16 mouse cellular contexts compared by ENCODE assay signal in the genomic region with DNA sequence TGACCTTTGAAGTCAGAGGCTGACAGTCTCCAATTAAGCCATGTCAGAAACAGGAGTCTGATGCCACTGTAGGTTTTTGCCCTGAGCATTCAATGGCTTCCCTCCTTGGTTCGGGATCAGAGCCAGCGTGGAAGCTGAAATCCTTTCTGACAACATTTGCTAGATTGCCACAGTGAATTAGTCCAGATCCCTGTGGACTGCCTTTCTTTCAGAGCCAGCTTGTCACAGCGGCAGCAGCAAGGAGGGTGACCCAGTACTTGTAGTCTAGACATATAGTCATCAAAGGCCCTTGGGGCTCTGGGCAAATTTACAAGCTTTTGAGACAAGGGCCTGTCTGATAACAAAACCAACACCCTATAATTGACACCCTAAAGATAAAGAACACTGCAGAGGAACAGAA.
DNase-seq lines count a peak whose midpoint lies in the region; ATAC-seq and TF ChIP-seq lines count a peak whose summit lies in the region.
"Had no signal": no experiment of that assay in that cellular context is flagged by ENCODE, and none has a peak within 500 bp of the region (broad histone marks: within the 10 kb centered on the region; RNA-seq: fewer than 3 reads in every experiment).

No protein-coding gene starts in this region.

- H3K4me1 ChIP-seq in heart, embryonic 14.5 days (ENCODE audit: control insufficient read depth in 2 of 2, insufficient read depth in 2 of 2, low read length in 2 of 2), result peaks cover 20 to 53% of the 10 kb centered on the region in 2 experiments
- peaks cover 0 to 6% of the 10 kb centered on the region in 2 experiments; a peak in 2 of 4 replicates for H3K4me1 ChIP-seq in MEL (ENCODE audit: control insufficient read depth in 1 of 2, insufficient read depth in 2 of 2, low read length in 2 of 2)
- peaks cover 45% of the 10 kb centered on the region for H3K4me1 ChIP-seq in hindbrain, embryonic 13.5 days (replicated peaks)
- no peaks in the 10 kb centered on the region for H3K4me1 ChIP-seq in thymus, adult 2 months (replicated peaks; ENCODE audit: control insufficient read depth, insufficient read depth, low read length)
- no peaks in the 10 kb centered on the region for H3K4me1 ChIP-seq in kidney, adult 2 months (ENCODE audit: control insufficient read depth, insufficient read depth, low read length)
- H3K4me1 ChIP-seq: stomach, embryonic 15.5 days had no signal

- peak overlapping the region in 1 of 2 experiments; percentile 8; a peak in 1 of 4 replicates for H3K4me3 ChIP-seq in heart, embryonic 14.5 days (ENCODE audit: control insufficient read depth in 1 of 2, insufficient read depth in 1 of 2, low read depth in 1 of 2, low read length in 2 of 2)
- no peak overlapping the region for H3K4me3 ChIP-seq in MEL (ENCODE audit: control insufficient read depth in 1 of 2, insufficient read depth in 1 of 2, low read depth in 2 of 2, low read length in 2 of 2)
- no peak overlapping the region for H3K4me3 ChIP-seq in hindbrain, embryonic 13.5 days
- H3K4me3 ChIP-seq in thymus, adult 2 months (ENCODE audit: control insufficient read depth, insufficient read depth, low read length), result no peak overlapping the region
- no peak overlapping the region for H3K4me3 ChIP-seq in kidney, adult 2 months (ENCODE audit: insufficient read depth, low read depth, low read length)
- H3K4me3 ChIP-seq: gastrocnemius, adult 2 months; layer of hippocampus, adult 2 months; midbrain, embryonic 12.5 days; neural tube, embryonic 13.5 days; stomach, embryonic 15.5 days had no signal

- H3K4me2 ChIP-seq in heart, embryonic 14.5 days (ENCODE audit: low read length), result peak overlapping the region; percentile 38
- no peak overlapping the region for H3K4me2 ChIP-seq in hindbrain, embryonic 13.5 days
- H3K4me2 ChIP-seq: liver, embryonic 11.5 days; midbrain, embryonic 12.5 days; neural tube, embryonic 13.5 days; stomach, embryonic 15.5 days had no signal

- no peaks in the 10 kb centered on the region for H3K36me3 ChIP-seq in heart, embryonic 14.5 days (ENCODE audit: control insufficient read depth, insufficient read depth, low read length)
- H3K36me3 ChIP-seq in MEL (ENCODE audit: control insufficient read depth in 1 of 2, insufficient read depth in 2 of 2, low read length in 2 of 2), result no peaks in the 10 kb centered on the region; a peak in 1 of 4 replicates
- H3K36me3 ChIP-seq in hindbrain, embryonic 13.5 days, result no peaks in the 10 kb centered on the region
- H3K36me3 ChIP-seq in thymus, adult 2 months (ENCODE audit: control insufficient read depth, insufficient read depth, low read length), result no peaks in the 10 kb centered on the region
- H3K36me3 ChIP-seq in kidney, adult 2 months (ENCODE audit: control insufficient read depth, insufficient read depth, low read length), result no peaks in the 10 kb centered on the region
- H3K36me3 ChIP-seq: midbrain, embryonic 12.5 days; neural tube, embryonic 13.5 days; stomach, embryonic 15.5 days had no signal

- TF ChIP-seq EP300 in MEL (IDR thresholded peaks at IDR 0.05; ENCODE audit: low read depth in 1 of 2, low read length in 2 of 2), result no peak

- no peaks in the 10 kb centered on the region for H3K27me3 ChIP-seq in heart, embryonic 14.5 days (ENCODE audit: control insufficient read depth, insufficient read depth, low read length)
- H3K27me3 ChIP-seq in MEL (ENCODE audit: control insufficient read depth in 1 of 2, insufficient read depth in 2 of 2, low read length in 2 of 2), result no peaks in the 10 kb centered on the region
- H3K27me3 ChIP-seq in hindbrain, embryonic 13.5 days, result no peaks in the 10 kb centered on the region
- no peaks in the 10 kb centered on the region for H3K27me3 ChIP-seq in thymus, adult 2 months (ENCODE audit: control insufficient read depth, insufficient read depth, low read length)
- no peaks in the 10 kb centered on the region for H3K27me3 ChIP-seq in kidney, adult 2 months (replicated peaks; ENCODE audit: control insufficient read depth, insufficient read depth, low read length)
- H3K27me3 ChIP-seq: midbrain, embryonic 12.5 days; stomach, embryonic 15.5 days had no signal

- intact Hi-C loops in heart, postnatal 25 days (cut with DNase I), result no loop called here

- WGBS in heart, embryonic 14.5 days, result 7% methylated on average over 3 of the region's 3 CpGs
- WGBS in hindbrain, embryonic 13.5 days, result 19% methylated on average over 3 of the region's 3 CpGs
- WGBS in thymus, adult 2 months, result 93% methylated on average over 3 of the region's 3 CpGs
- 78% methylated on average over 3 of the region's 3 CpGs for WGBS in kidney, adult 2 months

- TF ChIP-seq POLR2A in MEL (IDR thresholded peaks at IDR 0.05; ENCODE audit: control insufficient read depth in 1 of 2, insufficient read depth in 1 of 2, low read depth in 1 of 2, low read length in 2 of 2, poor library complexity in 1 of 2), result no peak
- TF ChIP-seq POLR2A in thymus, adult 2 months (IDR thresholded peaks at IDR 0.05; ENCODE audit: control insufficient read depth, extremely low read depth, insufficient read depth, low read length, poor library complexity), result no peak
- TF ChIP-seq POLR2A in kidney, adult 2 months (IDR thresholded peaks at IDR 0.05; ENCODE audit: low read depth, low read length), result no peak

- DNase-seq in cerebellum, postnatal 25 days, result peak; percentile 33 to 41
- DNase-seq in cerebellum, adult 9-11 months, result no peak
- no peak for DNase-seq in heart, postnatal 25 days (ENCODE audit: low spot score)
- peak; percentile 10 for DNase-seq in MEL (ENCODE audit: low read depth, low spot score)
- DNase-seq in thymus, adult 2 months, result no peak
- DNase-seq in kidney, adult 2 months, result no peak
- DNase-seq: cerebellum, adult 11 months; gastrocnemius, adult 2 months; thymus, postnatal 14 days had no signal

- no peak for TF ChIP-seq RAD21 in MEL (IDR thresholded peaks at IDR 0.05; ENCODE audit: low read depth, low read length)

- TF ChIP-seq CTCF in MEL (IDR thresholded peaks at IDR 0.05 in 2 of 3, conservative IDR thresholded peaks at IDR 0.05 in 1 of 3; ENCODE audit: control insufficient read depth in 1 of 3, insufficient read depth in 1 of 3, low read depth in 2 of 3, low read length in 3 of 3, poor library complexity in 1 of 3, severe bottlenecking in 1 of 3), result no peak
- no peak for TF ChIP-seq CTCF in thymus, adult 2 months (IDR thresholded peaks at IDR 0.05; ENCODE audit: borderline replicate concordance, control insufficient read depth, extremely low read depth, insufficient read depth, low read length, poor library complexity)
- no peak for TF ChIP-seq CTCF in kidney, adult 2 months (conservative IDR thresholded peaks at IDR 0.05; ENCODE audit: insufficient read depth, insufficient read length, low read depth, low read length)

- peak; percentile 40; the same call in 1 of the 2 replicates for ATAC-seq in heart, embryonic 14.5 days (ENCODE audit: insufficient number of reproducible peaks, insufficient read depth, low FRiP score, low read depth)
- peak; percentile 22; the same call in 1 of the 2 replicates for ATAC-seq in hindbrain, embryonic 13.5 days (ENCODE audit: low FRiP score)

- no peaks in the 10 kb centered on the region for H3K9me3 ChIP-seq in heart, embryonic 14.5 days (ENCODE audit: control insufficient read depth, low read length)
- H3K9me3 ChIP-seq in MEL (replicated peaks; ENCODE audit: insufficient read depth, low read length), result no peaks in the 10 kb centered on the region
- no peaks in the 10 kb centered on the region for H3K9me3 ChIP-seq in hindbrain, embryonic 13.5 days
- H3K9me3 ChIP-seq: midbrain, embryonic 12.5 days; neural tube, embryonic 13.5 days; stomach, embryonic 15.5 days had no signal

- H3K79me2 ChIP-seq in MEL (ENCODE audit: control insufficient read depth, insufficient read depth, low read length, poor library complexity), result no peaks in the 10 kb centered on the region

- 0 out of 2 replicates have a peak overlapping the region, but pooled peaks have one; percentile 13 for H3K9ac ChIP-seq in heart, embryonic 14.5 days (ENCODE audit: low read length)
- H3K9ac ChIP-seq in MEL (ENCODE audit: control insufficient read depth, low read depth, low read length, poor library complexity, severe bottlenecking), result no peak overlapping the region
- no peak overlapping the region for H3K9ac ChIP-seq in hindbrain, embryonic 13.5 days
- H3K9ac ChIP-seq: midbrain, embryonic 12.5 days; neural tube, embryonic 13.5 days; stomach, embryonic 15.5 days had no signal

- H3K27ac ChIP-seq in heart, embryonic 14.5 days (replicated peaks in 1 of 2; ENCODE audit: control insufficient read depth in 1 of 2, insufficient read depth in 1 of 2, low read depth in 2 of 2, low read length in 2 of 2), result peak overlapping the region; percentile 84
- H3K27ac ChIP-seq in MEL (ENCODE audit: control insufficient read depth, low read depth, low read length), result no peak overlapping the region
- H3K27ac ChIP-seq in hindbrain, embryonic 13.5 days, result peak overlapping the region; percentile 58
- no peak overlapping the region for H3K27ac ChIP-seq in thymus, adult 2 months (ENCODE audit: control insufficient read depth, insufficient read depth, low read length)
- H3K27ac ChIP-seq in kidney, adult 2 months (ENCODE audit: insufficient read depth, low read depth, low read length), result no peak overlapping the region
- H3K27ac ChIP-seq: gastrocnemius, adult 2 months; layer of hippocampus, adult 2 months; midbrain, embryonic 12.5 days; neural tube, embryonic 13.5 days; stomach, embryonic 15.5 days had no signal

TF ChIP-seq in MEL, 35 proteins besides CTCF, POLR2A, EP300 and RAD21:
- TF ChIP-seq GATA1 (IDR thresholded peaks at IDR 0.05; ENCODE audit: low read depth, low read length), result 0 out of 2 replicates have a peak, but pooled peaks have one; percentile 16
- TF ChIP-seq MAZ (IDR thresholded peaks at IDR 0.05; ENCODE audit: low read depth, low read length), result no peak

Comparison
In these comparisons a context has a peak if more than half of its experiments do, and no peak if none do; other contexts are left out.
1. DNase-seq: peak in cerebellum, postnatal 25 days (2 of 2) and MEL (single experiment); none in cerebellum, adult 9-11 months (single experiment), heart, postnatal 25 days (single experiment), thymus, adult 2 months (single experiment) and kidney, adult 2 months (single experiment).
2. H3K27ac ChIP-seq: peak in heart, embryonic 14.5 days (2 of 2) and hindbrain, embryonic 13.5 days (single experiment); none in MEL (single experiment), thymus, adult 2 months (single experiment) and kidney, adult 2 months (single experiment).